Mouse (Mus musculus) gastrocnemius, postnatal 14 days (tissue): ENCODE data around the gene Pxylp1. TPM values are rescaled to one million over a fixed set of nuclear protein-coding genes. Genes with fewer than 3 reads are reported as not detected.
"Not testable (repeated sequence)": the region's sequence is repeated elsewhere in the genome, so short reads cannot be mapped to it uniquely, and the experiment has no call there.

Experiments
- DNase-seq: peaks from one replicate; pipeline ENCODE4 v3.0.0; 2021; ENCODE audit warnings: mixed read lengths
- intact Hi-C: fragments of 180-260 bp; cut with DNase I; formaldehyde crosslinking; loops from one replicate; pipeline ENCODE4 v1.15.1; 2025; ENCODE audit warnings: low total_unique reads
- long read RNA-seq, 2 experiments: library from polyadenylated mRNA; stranded (forward); transcript quantifications; one replicate each; pipeline ENCODE4 v2.0.0; 2021
- total RNA-seq, 2 experiments: library from RNA; stranded (reverse); gene quantifications; 2 replicates each; pipeline ENCODE4 v1.2.3; 2021

Pxylp1 gene
- 1 to 10 TPM; 2.2 to 2.4 TPM for total RNA-seq
- long read RNA-seq, experiment 1, partial matches to known transcripts: 1 of 4 reads
- long read RNA-seq, experiment 1, other reads (novel, unspliced or antisense): 0 of 4 reads
- long read RNA-seq, experiment 2, partial matches to known transcripts: 0 of 2 reads
- long read RNA-seq, experiment 2, other reads (novel, unspliced or antisense): 0 of 2 reads

- intact Hi-C loops: no loop called here
- DNase-seq: no peak
Observed at GRCm38 (mm10) chr9:96892546-96892945, at the start of gene Pxylp1. Gene Pxylp1 (minus strand): TSS chr9:96892669.

GRCm38 (mm10) chr9:96938887-96939286, 46.4 kb upstream of the Pxylp1 start:
- DNase-seq: no peak
- intact Hi-C loops: no loop called here

- DNase-seq, intact Hi-C loops: not testable (repeated sequence)
Observed at GRCm38 (mm10) chr9:96936427-96936826, 44.0 kb upstream of the Pxylp1 start.

GRCm38 (mm10) chr9:96935556-96936300, 43.3 kb upstream of the Pxylp1 start:
- intact Hi-C loops: no loop called here
- DNase-seq: no peak

GRCm38 (mm10) chr9:96934816-96935215, 42.3 kb upstream of the Pxylp1 start:
- intact Hi-C loops: no loop called here
- no peak for DNase-seq

- intact Hi-C loops: no loop called here
- DNase-seq: no peak
Observed at GRCm38 (mm10) chr9:96932751-96933150, 40.3 kb upstream of the Pxylp1 start.

GRCm38 (mm10) chr9:96923577-96924316, 31.3 kb upstream of the Pxylp1 start:
- intact Hi-C loops: loop anchor here (5.0 kb wide), 1 partner anchor 34 kb away; no protein-coding TSS in a partner anchor
- DNase-seq: no peak

GRCm38 (mm10) chr9:96923119-96923518, 30.6 kb upstream of the Pxylp1 start:
- DNase-seq: no peak
- intact Hi-C loops: loop anchor here (5.0 kb wide), 1 partner anchor 34 kb away; no protein-coding TSS in a partner anchor

GRCm38 (mm10) chr9:96916620-96917538, 24.4 kb upstream of the Pxylp1 start:
- intact Hi-C loops: loop anchor here (2.0 to 10.0 kb wide), 2 partner anchors 152 to 248 kb away; no protein-coding TSS in a partner anchor

GRCm38 (mm10) chr9:96916076-96916475, 23.6 kb upstream of the Pxylp1 start:
- intact Hi-C loops: loop anchor here (2.0 to 10.0 kb wide), 2 partner anchors 153 to 249 kb away; no protein-coding TSS in a partner anchor
- DNase-seq: no peak

More at GRCm38 (mm10) chr9:96916620-96917538, 24.4 kb upstream of the Pxylp1 start:
- DNase-seq: peak; percentile 85

- intact Hi-C loops: loop anchor here (10.0 kb wide), 1 partner anchor 250 kb away; no protein-coding TSS in a partner anchor
- no peak for DNase-seq
Observed at GRCm38 (mm10) chr9:96914851-96915250, 22.4 kb upstream of the Pxylp1 start.

- DNase-seq: no peak
- intact Hi-C loops: loop anchor here (10.0 kb wide), 1 partner anchor 251 kb away; no protein-coding TSS in a partner anchor
Observed at GRCm38 (mm10) chr9:96914005-96914404, 21.5 kb upstream of the Pxylp1 start.

GRCm38 (mm10) chr9:96909503-96909902, 17.0 kb upstream of the Pxylp1 start:
- intact Hi-C loops: no loop called here

GRCm38 (mm10) chr9:96908737-96909136, 16.3 kb upstream of the Pxylp1 start:
- intact Hi-C loops: no loop called here
- no peak for DNase-seq

More at GRCm38 (mm10) chr9:96909503-96909902, 17.0 kb upstream of the Pxylp1 start:
- DNase-seq: no peak

- no peak for DNase-seq
- intact Hi-C loops: no loop called here
Observed at GRCm38 (mm10) chr9:96904360-96905355, 12.2 kb upstream of the Pxylp1 start.

- DNase-seq: no peak
- intact Hi-C loops: no loop called here
Observed at GRCm38 (mm10) chr9:96899717-96900116, 7.2 kb upstream of the Pxylp1 start.

GRCm38 (mm10) chr9:96899004-96899403, 6.5 kb upstream of the Pxylp1 start:
- no peak for DNase-seq
- intact Hi-C loops: no loop called here

GRCm38 (mm10) chr9:96896690-96897089, 4.2 kb upstream of the Pxylp1 start:
- intact Hi-C loops: no loop called here

More at GRCm38 (mm10) chr9:96896690-96897089, 4.2 kb upstream of the Pxylp1 start:
- DNase-seq: no peak
